Mouse (Mus musculus): Measurements from ENCODE around the gene Gm10392. TPM values are rescaled to one million over a fixed set of nuclear protein-coding genes. Genes with fewer than 3 reads are reported as not detected.

The Gm10392 gene
- total RNA-seq, 1 experiment from 2014 or later: not detected

DNA sequence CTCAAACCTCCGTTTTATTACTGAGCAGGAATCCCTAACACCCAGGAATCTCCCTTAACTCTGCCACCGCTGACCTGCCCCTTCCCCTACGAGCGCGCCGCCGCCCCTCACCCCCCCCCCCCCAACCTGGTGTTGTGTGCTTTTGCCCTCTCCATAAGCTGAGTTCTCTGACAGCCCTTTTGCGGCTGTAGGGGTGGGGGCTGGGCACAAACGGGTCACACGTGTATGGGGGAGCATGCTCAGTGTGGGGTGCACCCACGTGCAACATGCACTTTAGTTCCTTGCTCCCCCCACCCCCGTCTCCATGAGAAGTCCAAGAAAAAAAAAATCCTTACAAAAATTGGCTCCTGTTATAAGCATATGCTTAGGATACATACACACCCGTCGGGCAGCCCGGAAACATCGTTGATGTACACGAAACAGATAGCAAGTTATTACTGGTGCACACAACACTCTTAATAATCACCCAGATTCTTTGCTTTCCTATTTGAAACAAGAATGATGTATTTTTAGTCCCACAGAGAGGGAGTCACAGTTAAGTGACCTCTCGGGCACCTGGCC is 26.6 kb downstream of the Gm10392 start:
- no peak for DNase-seq

DNA sequence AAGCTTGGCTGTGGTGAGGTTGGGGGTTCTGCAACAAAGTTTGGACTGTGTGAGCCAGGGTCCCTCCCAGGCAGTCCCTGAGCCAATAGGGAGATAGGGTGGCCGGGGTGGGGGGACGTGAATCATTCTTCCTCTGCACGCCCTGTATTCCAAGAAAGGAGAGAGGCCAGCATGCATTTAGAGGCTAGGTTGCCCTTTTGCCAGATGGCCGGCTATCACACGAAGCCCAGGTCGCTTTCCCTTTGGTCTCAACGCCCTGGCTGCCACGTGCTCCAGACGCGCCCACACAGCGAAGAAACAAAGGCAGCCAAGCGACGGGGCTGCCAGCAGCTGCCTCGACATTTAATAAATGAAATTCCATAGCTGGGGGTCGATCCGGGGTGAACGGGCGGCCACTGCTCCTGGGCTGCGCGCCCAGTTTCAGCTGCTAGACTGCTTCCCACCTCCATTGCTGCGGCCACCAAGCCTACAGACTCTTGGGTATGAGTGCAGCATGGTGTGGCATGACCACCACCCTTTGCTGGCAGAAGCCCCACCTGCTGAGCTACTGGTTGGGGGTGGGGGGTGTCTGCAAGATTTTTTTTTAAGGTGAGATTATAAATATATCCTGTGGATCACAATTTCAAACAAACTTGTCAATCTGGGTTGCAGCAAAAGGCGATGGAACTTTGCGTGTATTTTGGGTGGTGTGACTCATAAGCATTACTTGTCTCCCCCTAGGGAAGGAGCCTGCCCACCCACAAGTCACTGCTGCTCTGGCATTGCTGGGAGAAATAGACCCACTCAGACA is 27.3 kb downstream of the Gm10392 start:
- DNase-seq: peak; percentile 47

DNA sequence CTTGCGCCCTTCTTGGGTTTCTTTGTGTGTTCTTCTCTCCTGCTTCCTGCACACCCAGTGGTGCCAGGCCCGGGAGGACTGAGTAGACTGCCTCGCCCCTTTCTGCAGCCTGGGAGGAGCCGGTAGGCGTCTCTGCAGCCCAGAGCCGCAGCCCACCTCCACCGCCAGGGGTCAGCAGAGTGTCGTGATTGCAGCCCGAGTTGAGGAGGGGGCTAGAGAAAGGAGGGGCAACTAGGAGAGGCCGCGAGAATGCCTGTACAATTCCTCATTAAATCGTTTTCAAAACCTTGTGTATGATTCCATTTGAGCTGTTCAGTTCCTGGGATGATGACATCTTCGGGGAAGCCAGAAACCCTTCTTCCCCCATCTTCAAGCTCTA is 27.9 kb downstream of the Gm10392 start:
- peak; percentile 91 for DNase-seq

DNA sequence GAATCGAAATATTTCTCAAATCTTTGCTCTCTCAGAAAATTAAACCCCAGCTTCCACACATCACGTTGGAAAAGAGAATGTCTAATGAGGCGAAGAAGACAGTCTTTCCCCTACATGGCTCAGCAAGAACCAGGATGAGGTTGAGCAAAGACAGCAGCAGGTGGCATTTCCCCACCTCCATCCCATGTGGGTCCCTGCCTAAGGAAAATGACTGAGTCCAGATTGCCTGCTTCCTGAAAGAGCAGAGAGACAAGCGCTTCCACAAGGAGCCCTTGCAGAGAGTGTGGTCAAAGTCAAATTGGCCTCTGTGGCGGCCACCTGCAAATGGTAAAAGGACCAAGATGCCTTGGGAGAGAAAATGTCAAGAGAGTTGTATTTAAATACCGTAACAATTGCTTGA is 28.5 kb downstream of the Gm10392 start:
- DNase-seq: no peak

DNA sequence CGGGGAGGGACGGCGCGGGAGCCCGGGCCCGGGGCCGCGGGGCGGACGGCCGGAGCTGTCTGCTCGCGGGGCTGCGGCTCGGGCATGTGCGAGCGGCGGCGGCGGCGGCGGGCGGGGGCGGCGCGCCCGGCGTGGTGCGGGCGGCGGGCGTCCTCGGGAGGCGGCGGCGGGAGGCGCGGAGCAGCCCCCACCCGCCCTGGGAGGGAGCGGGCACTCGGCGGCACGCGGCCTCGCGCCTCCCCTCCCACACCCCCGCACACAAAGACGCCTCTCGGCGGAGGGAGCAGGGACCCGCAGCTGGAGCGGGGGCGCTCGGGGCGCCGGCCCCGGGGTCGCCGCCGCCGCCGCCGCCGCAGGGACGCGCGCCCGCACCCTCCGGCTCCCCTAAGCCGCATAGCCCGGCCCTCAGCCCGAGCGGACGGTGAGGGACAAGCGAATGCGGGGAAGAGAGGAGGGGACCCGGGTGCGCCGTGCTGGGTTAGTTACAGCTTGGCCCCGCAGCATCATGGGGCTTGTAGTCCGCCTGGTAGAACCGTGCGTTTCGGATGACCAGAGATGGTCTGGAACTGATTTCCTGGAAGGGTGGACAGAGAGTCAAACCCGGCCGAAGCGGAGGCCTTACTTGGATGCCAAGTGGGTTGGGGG is 29.3 kb downstream of the Gm10392 start, which contains the start of gene Ankrd13b:
Gene Ankrd13b, minus strand, starts transcription at position 88 of the 645 bp plus-strand sequence.
- peak; percentile 82 for DNase-seq

DNA sequence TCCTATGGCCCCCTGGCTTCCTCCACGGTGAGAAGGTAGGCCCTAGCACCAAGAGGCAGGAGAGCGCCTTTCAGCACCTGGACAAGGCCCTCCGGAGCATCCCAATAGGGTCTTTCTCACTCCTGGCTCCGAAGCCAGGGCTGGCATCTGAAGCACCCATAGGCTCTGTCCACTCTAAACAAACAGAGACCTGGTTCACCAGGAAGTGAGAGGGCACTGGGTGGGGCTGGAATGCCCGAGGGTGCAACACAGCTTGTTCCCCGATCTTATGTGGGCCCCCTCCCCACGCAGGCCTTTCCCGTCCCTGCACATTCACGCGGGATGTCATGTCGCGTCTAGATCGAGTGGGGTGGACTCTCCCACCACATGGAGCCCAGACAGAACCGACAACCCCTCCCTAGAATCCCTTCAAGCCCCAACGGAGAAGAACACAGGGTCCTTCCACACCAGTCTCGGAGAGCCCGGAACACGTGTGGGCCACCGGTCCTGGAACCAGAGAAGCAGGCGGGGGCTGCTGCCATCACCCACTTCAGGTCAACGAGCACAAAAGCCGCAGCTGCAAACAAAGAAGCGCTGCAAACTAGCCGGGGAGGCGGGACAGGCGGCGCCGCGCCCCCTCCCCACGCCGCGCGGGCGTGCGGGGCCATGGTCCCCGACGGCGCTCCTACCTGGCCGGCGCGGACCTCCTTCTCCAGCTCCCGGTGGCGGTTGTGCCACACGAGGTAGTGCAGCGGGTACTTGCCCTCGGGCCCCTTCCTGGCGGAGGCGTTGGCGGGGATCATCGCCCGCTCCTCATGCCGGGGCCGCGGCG is 30.0 kb downstream of the Gm10392 start:
- DNase-seq: no peak

DNA sequence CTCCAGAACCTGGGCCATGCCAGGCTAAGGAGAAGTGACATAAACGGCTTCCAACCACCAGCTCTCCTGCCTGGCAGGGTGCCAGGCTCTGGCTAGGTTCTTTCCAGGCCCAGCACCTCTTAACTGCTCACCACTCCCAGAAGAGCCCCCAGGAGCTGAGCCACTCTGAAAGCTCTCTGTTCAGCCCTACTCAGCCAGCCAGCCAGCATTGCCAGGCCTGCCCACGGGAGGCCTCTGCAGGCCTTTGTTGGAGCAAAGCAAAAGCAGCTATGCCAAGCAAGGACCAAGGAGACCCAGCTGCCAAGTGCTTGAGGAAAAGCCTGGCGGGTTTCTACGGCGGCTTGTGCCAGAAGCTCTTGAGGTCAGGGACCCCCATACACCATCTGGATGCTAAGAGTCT is 32.2 kb downstream of the Gm10392 start:
- no peak for DNase-seq

DNA sequence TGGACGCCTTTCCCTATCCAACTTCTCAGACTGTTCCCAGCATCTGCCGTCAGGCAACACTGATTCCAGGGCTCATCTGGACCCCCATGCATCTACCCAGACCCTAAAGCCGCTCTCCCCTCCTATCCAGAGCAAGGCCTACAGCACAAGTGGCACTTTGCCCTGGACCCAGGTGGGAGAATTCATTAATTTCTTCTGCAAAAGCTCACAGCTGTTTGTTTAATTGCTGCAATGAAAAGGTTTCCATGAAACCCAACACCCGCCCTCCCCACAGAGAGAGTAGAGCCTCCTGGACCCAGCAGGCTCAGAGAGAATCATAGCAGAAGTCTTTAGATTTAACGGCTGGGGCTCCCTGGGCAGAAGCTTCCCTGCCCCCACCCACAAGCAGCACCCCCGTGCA is 33.8 kb downstream of the Gm10392 start:
- DNase-seq: no peak

DNA sequence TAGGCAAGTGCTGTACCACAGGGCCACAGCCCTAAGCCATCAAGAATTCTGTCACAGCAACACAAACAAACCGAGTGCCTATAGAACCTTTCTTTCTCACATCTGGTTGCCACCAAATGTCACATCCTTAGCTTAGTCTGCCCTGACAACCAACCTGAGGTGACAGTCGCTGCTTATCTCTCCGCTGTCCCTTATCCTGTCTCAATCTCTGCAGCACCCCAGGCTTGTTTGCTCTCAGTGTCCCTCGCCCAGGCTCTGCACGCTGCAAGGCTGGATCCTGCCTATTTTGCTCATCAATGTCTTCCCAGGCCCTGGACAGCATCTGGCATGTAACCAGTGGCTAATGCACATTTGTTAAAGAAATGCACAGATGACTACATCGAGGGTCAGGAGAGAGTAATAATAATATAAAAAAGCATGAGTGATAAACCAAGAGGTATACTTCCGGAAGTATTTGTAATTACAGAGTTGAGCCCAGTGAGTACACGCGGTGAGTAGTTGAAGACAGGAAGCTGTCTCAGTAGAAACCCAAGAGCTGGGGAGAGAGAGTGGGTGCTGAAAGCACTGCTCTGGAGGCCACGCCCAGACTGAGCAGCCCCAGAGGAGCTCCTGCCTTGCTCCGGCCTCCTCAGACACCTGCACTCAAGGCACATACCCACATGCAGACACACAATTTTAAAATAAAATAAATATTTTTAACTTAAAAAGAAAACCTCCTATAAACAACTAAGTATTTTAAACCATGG is 35.3 kb downstream of the Gm10392 start:
- no peak for DNase-seq

DNA sequence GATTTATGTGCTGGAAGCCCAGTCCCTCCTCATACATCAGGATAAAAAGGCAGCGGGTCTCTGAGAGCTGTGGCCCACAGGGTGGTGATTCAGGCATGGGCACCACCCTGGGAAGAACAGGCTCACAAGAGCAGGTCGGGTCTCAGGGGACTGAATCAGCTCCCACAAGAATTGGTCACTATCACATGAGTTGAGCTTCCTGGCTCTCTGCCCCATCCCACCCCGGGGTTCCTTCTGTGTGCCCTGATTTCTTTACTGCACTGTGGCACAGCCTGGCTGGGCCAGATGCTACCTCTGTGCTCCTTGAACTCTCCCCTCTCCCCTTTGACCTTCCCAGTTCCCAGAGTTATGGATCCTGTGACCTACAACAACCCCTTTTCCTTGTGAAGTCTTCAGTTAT is 36.0 kb downstream of the Gm10392 start:
- no peak for DNase-seq

DNA sequence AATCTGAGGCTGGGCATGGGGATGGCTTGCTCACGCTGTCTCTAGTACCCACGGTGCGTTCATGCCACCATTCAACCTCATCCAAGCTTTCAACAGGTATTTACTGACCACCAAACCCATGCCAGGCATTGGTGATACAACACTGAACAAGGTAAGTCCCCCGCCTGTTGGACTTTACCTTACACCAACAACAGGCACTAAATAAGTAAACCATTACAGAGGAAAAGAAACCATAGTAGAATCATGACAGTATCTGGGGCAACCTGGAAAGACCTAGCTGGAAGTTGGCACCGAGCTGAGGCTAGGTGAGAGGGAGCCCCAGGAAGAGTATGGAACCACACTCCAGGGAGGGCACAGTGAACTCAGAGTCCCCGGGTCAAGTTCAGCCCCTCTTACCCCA is 42.1 kb downstream of the Gm10392 start:
- DNase-seq: no peak

DNA sequence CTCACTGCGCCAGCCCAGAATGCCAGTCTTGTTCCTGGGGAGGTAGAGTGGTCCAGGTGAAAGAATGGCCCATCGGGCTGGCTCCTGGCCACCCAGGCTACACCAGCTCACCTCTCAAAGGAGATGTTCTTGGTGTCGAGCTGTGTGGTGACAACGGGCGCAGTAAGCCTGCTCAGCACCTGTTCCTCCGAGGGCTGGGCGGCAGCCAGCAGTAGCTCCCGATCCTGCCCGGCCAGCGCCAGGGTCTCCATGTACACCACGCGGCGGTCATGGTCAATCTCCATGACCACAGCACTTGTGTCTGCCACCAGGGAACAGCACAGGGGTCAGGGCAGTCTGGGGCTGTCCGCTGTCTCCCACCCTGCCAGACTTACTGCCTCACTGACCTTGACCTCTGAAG is 42.8 kb downstream of the Gm10392 start:
- DNase-seq: no peak

DNA sequence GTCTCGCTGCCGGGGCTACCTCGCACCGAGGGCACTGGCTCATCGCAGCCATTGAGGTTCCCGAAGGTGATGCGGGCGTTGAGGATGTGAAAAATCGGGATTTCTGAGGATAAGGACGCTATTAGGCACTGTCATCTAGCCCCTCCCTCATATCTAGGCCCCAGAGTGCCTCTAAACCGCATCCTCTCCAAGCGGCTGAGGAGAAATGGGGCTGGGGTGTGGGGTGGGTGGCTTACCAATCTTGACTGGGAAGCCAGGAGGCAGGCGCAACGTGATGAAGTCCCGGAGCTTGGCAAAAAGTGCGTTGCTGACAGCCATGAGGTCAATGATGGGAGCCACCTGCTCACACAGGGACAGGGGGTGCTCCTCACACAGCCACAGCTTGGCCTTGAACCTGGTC is 46.2 kb downstream of the Gm10392 start:
- no peak for DNase-seq

DNA sequence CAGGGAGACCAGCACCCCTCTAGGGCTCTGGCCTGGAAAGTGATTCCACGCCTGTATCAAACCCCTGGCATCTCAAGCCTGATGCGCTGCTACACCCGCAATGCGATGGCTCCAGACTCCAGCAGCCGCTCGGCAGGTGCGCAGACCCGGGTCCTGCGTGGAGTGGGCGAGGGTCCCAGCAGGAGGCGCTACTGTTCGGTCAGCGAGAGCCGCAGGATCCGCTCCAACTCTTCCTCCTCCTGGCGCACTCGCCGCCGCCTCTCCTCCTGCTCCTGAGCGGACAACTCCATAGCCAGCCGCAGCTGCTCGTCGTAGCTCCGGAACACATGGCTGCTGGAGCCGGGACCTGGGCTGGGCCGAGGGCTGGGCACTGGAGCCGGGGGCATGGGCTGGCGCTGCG is 47.6 kb downstream of the Gm10392 start:
- DNase-seq: no peak

DNA sequence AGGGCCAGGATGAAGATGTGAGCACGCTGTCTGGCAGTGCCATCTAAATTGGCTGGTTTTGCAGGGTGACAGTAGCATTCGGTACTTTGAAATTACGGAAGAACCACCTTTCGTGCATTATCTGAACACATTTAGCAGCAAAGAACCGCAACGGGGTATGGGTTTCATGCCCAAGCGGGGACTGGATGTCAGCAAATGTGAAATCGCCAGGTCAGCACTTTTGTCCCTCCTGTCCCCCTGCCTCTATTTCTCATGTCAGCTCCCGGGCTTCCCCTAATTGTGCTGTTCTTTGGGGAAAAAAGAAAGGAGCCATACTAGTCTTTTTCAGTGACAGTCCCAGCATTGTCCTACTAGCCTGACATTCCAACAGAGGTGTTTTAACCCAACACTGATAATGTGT is 50.6 kb downstream of the Gm10392 start:
- no peak for DNase-seq

DNA sequence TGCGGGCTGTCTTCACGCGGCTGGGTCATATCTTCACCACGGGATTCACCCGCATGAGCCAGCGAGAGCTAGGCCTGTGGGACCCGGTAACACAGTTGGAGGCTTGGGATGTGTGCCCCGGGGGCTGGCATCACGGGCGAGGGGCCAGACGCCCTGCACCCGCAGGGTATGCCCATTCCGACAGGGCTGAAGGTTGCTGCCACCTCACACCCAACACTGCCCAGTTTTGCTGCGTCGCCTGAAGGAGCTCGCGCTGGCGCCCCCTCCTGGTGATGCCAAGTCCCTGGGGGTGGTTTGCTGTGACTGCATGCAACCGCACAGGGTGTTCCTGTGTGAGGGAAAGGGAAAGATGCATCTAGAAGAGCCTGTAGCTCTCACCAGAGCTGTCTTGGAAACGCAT is 51.2 kb downstream of the Gm10392 start:
- DNase-seq: peak; percentile 84

DNA sequence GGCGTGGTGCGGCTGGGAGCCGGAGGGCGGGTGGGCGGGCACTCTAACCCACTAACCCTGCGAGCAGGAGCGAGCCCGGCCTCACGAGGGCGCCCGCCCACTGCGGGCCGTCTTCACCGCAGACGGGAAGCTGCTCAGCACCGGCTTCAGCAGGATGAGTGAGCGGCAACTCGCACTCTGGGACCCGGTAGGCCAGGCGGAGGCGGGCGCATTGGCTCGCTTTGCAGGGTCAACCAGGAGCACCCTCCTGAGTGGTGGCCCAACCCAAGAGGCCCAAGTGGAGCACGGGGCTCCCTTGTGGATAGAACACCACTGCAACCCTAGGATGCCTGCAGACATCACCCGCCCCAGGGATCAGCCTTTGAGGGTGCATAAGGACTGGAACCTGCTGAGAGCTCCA is 51.8 kb downstream of the Gm10392 start:
- DNase-seq: peak; percentile 80

Other genes with a start within 250 kb of the Gm10392 start
- 1.3 and 2.2 TPM in 2 replicates for gene Coro6, start 56.8 kb downstream of the Gm10392 start, total RNA-seq (2021)
- 7.7 and 8.7 TPM in 2 replicates for gene Ankrd13b, start 29.5 kb downstream of the Gm10392 start, total RNA-seq (2021)
- gene Git1, start 25.6 kb downstream of the Gm10392 start, total RNA-seq (2021): 53.8 and 55.9 TPM in 2 replicates
- 15.1 and 19.4 TPM in 2 replicates for gene Abhd15, start 4.1 kb downstream of the Gm10392 start, total RNA-seq (2021)
- 7.5 and 10.2 TPM in 2 replicates for gene Trp53i13, start 3.2 kb downstream of the Gm10392 start, total RNA-seq (2021)
- gene Taok1, start 88.6 kb upstream of the Gm10392 start, total RNA-seq (2021): 51.4 and 60.2 TPM in 2 replicates
- 92.9 and 94.1 TPM in 2 replicates for gene Nufip2, start 167.0 kb upstream of the Gm10392 start, total RNA-seq (2021)
- gene Cryba1, start 206.1 kb upstream of the Gm10392 start, total RNA-seq (2021): not detected in 2 replicates
- gene Myo18a, start 244.0 kb upstream of the Gm10392 start, total RNA-seq (2021): 60.7 and 84.2 TPM in 2 replicates

All from adrenal gland, postnatal 25 days (tissue).